Mouse (Mus musculus) megakaryocyte-erythroid progenitor cell, adult 5-6 weeks (primary cell): ENCODE measurements around the gene Sdf4. TPM values are rescaled to one million over a fixed set of nuclear protein-coding genes. Genes with fewer than 3 reads are reported as not detected.

Experiments
- ATAC-seq: replicated peaks from 2 replicates; pipeline ENCODE4 v1.8.0; 2016; ENCODE audit warnings: mild to moderate bottlenecking, inconsistent platforms; ENCODE audit not compliant: severe bottlenecking, poor library complexity, low FRiP score, low TSS enrichment
- total RNA-seq, 2 experiments: library from RNA; stranded (forward) in 1 of 2; stranded (reverse) in 1 of 2; fragments of 200-1000, 215-1000 nt in 1 of 2; fragments of >200 nt in 1 of 2; fragmentation: Nextera tagmentation in 1 of 2; gene quantifications; 2 replicates each; pipeline ENCODE4 v1.2.3; 2014 to 2017

The Sdf4 gene
- total RNA-seq, 2 experiments from 2014 or later = 48.2 to 143 TPM

GRCm38 (mm10) chr4:156044754-156045153 is 52.1 kb downstream of the Sdf4 start:
- ATAC-seq = peak; percentile 12; the same call in 1 of the 2 replicates

GRCm38 (mm10) chr4:156049779-156050178 is 57.1 kb downstream of the Sdf4 start:
- no peak for ATAC-seq

- 0 out of 2 replicates have a peak, but pooled peaks have one; percentile 17 for ATAC-seq
Observed at GRCm38 (mm10) chr4:156050391-156050980, 57.8 kb downstream of the Sdf4 start.

DNA sequence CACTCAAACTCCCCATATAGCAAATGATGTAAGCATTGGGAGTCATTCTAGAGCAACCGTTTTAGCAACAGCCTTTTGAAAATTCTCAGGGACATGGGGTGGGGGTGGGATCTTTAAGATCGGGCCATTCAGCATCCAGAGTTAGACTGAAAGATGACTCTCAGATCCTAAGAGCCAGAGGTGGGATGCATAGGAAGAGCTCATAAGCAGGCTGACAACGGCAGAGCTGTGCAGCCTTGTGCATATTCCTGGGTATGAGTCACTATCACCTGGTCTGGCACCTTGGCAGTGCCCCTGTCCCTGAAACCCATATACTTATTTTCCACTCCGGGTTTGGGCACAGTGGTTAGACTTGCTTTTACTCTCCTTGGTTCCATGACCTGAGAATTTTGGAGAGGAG is 60.4 kb downstream of the Sdf4 start:
- ATAC-seq = no peak

- no peak for ATAC-seq
Observed at GRCm38 (mm10) chr4:156054130-156054529, 61.5 kb downstream of the Sdf4 start.

DNA sequence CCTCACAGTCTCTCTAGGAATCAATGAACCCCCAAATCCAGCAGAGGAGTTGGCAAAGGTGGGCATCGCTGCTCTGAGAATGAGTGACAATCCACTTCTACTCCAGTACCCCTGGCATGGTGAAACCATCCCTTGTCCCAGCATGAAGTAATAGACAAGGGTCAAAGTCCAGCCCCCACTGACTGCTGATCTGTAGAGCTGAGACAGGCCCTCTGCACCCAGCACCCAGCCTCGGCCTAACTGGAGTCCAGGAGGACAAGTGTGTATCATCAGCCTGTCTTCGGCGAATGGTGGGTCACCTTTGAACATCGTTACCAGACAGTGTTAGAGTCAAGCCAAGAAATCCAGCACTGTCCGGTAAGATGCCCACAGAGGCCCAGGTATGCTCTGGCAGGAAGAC is 61.9 kb downstream of the Sdf4 start:
- no peak for ATAC-seq

- ATAC-seq = no peak
Observed at GRCm38 (mm10) chr4:156055173-156055572, 62.5 kb downstream of the Sdf4 start.

- ATAC-seq = no peak
Observed at GRCm38 (mm10) chr4:156057702-156058101, 65.0 kb downstream of the Sdf4 start.

DNA sequence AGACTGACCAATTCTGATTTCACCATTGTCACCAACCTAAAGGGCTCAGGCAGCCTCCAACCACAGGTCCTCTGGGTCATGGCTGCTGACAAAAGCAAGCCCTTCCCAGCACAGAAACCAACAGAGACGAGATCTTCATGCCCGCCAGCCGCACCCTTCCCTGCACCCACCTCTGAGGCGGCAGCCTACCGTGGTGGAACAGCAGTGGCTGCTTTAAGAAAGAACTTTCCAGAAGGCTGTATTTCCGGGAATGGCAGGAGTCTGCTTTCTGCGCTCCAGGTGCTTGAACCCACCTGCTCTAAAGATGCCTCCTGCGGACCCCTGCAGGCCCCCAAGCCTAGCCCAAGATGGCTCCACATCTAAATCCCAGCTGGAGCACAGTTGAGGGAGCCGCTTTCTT is 66.2 kb downstream of the Sdf4 start:
- no peak for ATAC-seq

DNA sequence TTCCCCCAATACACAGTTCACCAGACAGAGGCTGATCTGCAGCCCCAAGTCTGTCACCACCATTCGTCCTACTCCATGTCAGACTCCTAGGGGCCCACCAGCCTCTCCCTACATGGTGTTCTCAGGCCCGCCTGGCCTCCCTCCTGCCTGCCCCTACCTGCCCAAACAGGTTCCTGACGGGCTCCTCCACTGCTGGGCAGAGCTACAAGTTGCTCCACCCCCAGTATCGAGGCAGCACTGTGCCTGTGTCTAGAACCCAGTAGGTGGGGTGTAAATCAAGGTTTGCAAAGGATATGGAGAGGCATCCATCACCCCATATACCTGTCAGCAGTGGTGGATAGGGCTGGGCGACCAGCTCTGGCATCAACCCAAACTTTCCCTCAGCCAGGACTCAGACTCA is 66.6 kb downstream of the Sdf4 start, which contains the start of gene Ttll10:
TSS of gene Ttll10 (minus strand) at position 154 of the 400 bp plus-strand sequence.
- ATAC-seq = 0 out of 2 replicates have a peak, but pooled peaks have one; percentile 19

- ATAC-seq = no peak
Observed at GRCm38 (mm10) chr4:156059713-156060112, 67.0 kb downstream of the Sdf4 start.

Other genes starting within 250 kb of the Sdf4 start
- 123 and 206 TPM in 2 replicates for gene Atad3a, start 231.8 kb upstream of the Sdf4 start, total RNA-seq (2014; fragmentation: Nextera tagmentation)
- gene Atad3a, start 231.8 kb upstream of the Sdf4 start, total RNA-seq (2017) = 95.3 and 123 TPM in 2 replicates
- not detected in 2 replicates for gene Vwa1, start 218.2 kb upstream of the Sdf4 start, total RNA-seq (2014; fragmentation: Nextera tagmentation)
- gene Vwa1, start 218.2 kb upstream of the Sdf4 start, total RNA-seq (2017) = 0.08 and 0.19 TPM in 2 replicates
- not detected in 2 replicates for gene Tmem88b, start 207.0 kb upstream of the Sdf4 start, total RNA-seq (2014; fragmentation: Nextera tagmentation)
- gene Tmem88b, start 207.0 kb upstream of the Sdf4 start, total RNA-seq (2017) = 0.09 TPM in 1 of 2 replicates, not detected in the other
- gene Ankrd65, start 202.4 kb upstream of the Sdf4 start, total RNA-seq (2014; fragmentation: Nextera tagmentation) = not detected in 2 replicates
- gene Ankrd65, start 202.4 kb upstream of the Sdf4 start, total RNA-seq (2017) = not detected in 2 replicates
- gene Mrpl20, start 190.0 kb upstream of the Sdf4 start, total RNA-seq (2014; fragmentation: Nextera tagmentation) = 189 and 239 TPM in 2 replicates
- 78.5 and 90.1 TPM in 2 replicates for gene Mrpl20, start 190.0 kb upstream of the Sdf4 start, total RNA-seq (2017)
- gene Ccnl2, start 180.4 kb upstream of the Sdf4 start, total RNA-seq (2014; fragmentation: Nextera tagmentation) = 108 and 141 TPM in 2 replicates
- 86.9 and 94.2 TPM in 2 replicates for gene Ccnl2, start 180.4 kb upstream of the Sdf4 start, total RNA-seq (2017)
- gene Aurkaip1, start 161.6 kb upstream of the Sdf4 start, total RNA-seq (2014; fragmentation: Nextera tagmentation) = 108 and 182 TPM in 2 replicates
- gene Aurkaip1, start 161.6 kb upstream of the Sdf4 start, total RNA-seq (2017) = 127 and 137 TPM in 2 replicates
- not detected in 2 replicates for gene Mxra8, start 153.2 kb upstream of the Sdf4 start, total RNA-seq (2014; fragmentation: Nextera tagmentation)
- gene Mxra8, start 153.2 kb upstream of the Sdf4 start, total RNA-seq (2017) = not detected in 2 replicates
- gene Dvl1, start 145.5 kb upstream of the Sdf4 start, total RNA-seq (2014; fragmentation: Nextera tagmentation) = 24.2 and 49.5 TPM in 2 replicates
- gene Dvl1, start 145.5 kb upstream of the Sdf4 start, total RNA-seq (2017) = 11.1 and 16.2 TPM in 2 replicates
- gene Tas1r3, start 129.5 kb upstream of the Sdf4 start, total RNA-seq (2014; fragmentation: Nextera tagmentation) = 1.2 TPM in 1 of 2 replicates, not detected in the other
- gene Tas1r3, start 129.5 kb upstream of the Sdf4 start, total RNA-seq (2017) = 0.19 TPM in 1 of 2 replicates, not detected in the other
- 8.2 and 13.3 TPM in 2 replicates for gene Cptp, start 123.4 kb upstream of the Sdf4 start, total RNA-seq (2014; fragmentation: Nextera tagmentation)
- 6.4 and 8.2 TPM in 2 replicates for gene Cptp, start 123.4 kb upstream of the Sdf4 start, total RNA-seq (2017)
- gene Ints11, start 123.3 kb upstream of the Sdf4 start, total RNA-seq (2014; fragmentation: Nextera tagmentation) = 49.7 and 65.3 TPM in 2 replicates
- gene Ints11, start 123.3 kb upstream of the Sdf4 start, total RNA-seq (2017) = 31.3 and 34.2 TPM in 2 replicates
- 24.6 and 44.0 TPM in 2 replicates for gene Pusl1, start 101.1 kb upstream of the Sdf4 start, total RNA-seq (2014; fragmentation: Nextera tagmentation)
- gene Pusl1, start 101.1 kb upstream of the Sdf4 start, total RNA-seq (2017) = 32.7 and 40.2 TPM in 2 replicates
- 25.4 and 27.8 TPM in 2 replicates for gene Acap3, start 101.0 kb upstream of the Sdf4 start, total RNA-seq (2014; fragmentation: Nextera tagmentation)
- 9.0 and 23.4 TPM in 2 replicates for gene Acap3, start 101.0 kb upstream of the Sdf4 start, total RNA-seq (2017)
- gene Ube2j2, start 49.0 kb upstream of the Sdf4 start, total RNA-seq (2014; fragmentation: Nextera tagmentation) = 76.0 and 111 TPM in 2 replicates
- gene Ube2j2, start 49.0 kb upstream of the Sdf4 start, total RNA-seq (2017) = 133 and 145 TPM in 2 replicates
- 923 and 965 TPM in 2 replicates for gene C1qtnf12, start 30.6 kb upstream of the Sdf4 start, total RNA-seq (2014; fragmentation: Nextera tagmentation)
- gene C1qtnf12, start 30.6 kb upstream of the Sdf4 start, total RNA-seq (2017) = 161 and 357 TPM in 2 replicates
- gene B3galt6, start 223 bp upstream of the Sdf4 start, total RNA-seq (2014; fragmentation: Nextera tagmentation) = 7.6 and 9.4 TPM in 2 replicates
- 11.0 and 11.7 TPM in 2 replicates for gene B3galt6, start 223 bp upstream of the Sdf4 start, total RNA-seq (2017)
- gene Tnfrsf4, start 21.0 kb downstream of the Sdf4 start, total RNA-seq (2014; fragmentation: Nextera tagmentation) = 2.5 and 6.9 TPM in 2 replicates
- 1.8 and 5.6 TPM in 2 replicates for gene Tnfrsf4, start 21.0 kb downstream of the Sdf4 start, total RNA-seq (2017)
- gene Tnfrsf18, start 33.3 kb downstream of the Sdf4 start, total RNA-seq (2014; fragmentation: Nextera tagmentation) = 3.7 and 7.5 TPM in 2 replicates
- 2.6 and 7.0 TPM in 2 replicates for gene Tnfrsf18, start 33.3 kb downstream of the Sdf4 start, total RNA-seq (2017)
- not detected in 2 replicates for gene Ttll10, start 66.5 kb downstream of the Sdf4 start, total RNA-seq (2014; fragmentation: Nextera tagmentation)
- gene Ttll10, start 66.5 kb downstream of the Sdf4 start, total RNA-seq (2017) = not detected in 2 replicates
- gene 9430015G10Rik, start 117.1 kb downstream of the Sdf4 start, total RNA-seq (2014; fragmentation: Nextera tagmentation) = 42.9 and 43.3 TPM in 2 replicates
- 33.9 and 38.2 TPM in 2 replicates for gene 9430015G10Rik, start 117.1 kb downstream of the Sdf4 start, total RNA-seq (2017)
- gene Rnf223, start 137.6 kb downstream of the Sdf4 start, total RNA-seq (2014; fragmentation: Nextera tagmentation) = 1.1 TPM in 1 of 2 replicates, not detected in the other
- not detected in 2 replicates for gene Rnf223, start 137.6 kb downstream of the Sdf4 start, total RNA-seq (2017)
- gene Agrn, start 204.6 kb downstream of the Sdf4 start, total RNA-seq (2014; fragmentation: Nextera tagmentation) = 7.8 and 8.9 TPM in 2 replicates
- gene Agrn, start 204.6 kb downstream of the Sdf4 start, total RNA-seq (2017) = 3.3 TPM in 2 replicates
- 0.66 and 3.4 TPM in 2 replicates for gene Isg15, start 207.9 kb downstream of the Sdf4 start, total RNA-seq (2014; fragmentation: Nextera tagmentation)
- gene Isg15, start 207.9 kb downstream of the Sdf4 start, total RNA-seq (2017) = 3.2 and 5.6 TPM in 2 replicates
- gene AW011738, start 210.4 kb downstream of the Sdf4 start, total RNA-seq (2014; fragmentation: Nextera tagmentation) = 0.55 TPM in 1 of 2 replicates, not detected in the other
- 0.38 and 1.2 TPM in 2 replicates for gene AW011738, start 210.4 kb downstream of the Sdf4 start, total RNA-seq (2017)
- not detected in 2 replicates for gene Perm1, start 223.0 kb downstream of the Sdf4 start, total RNA-seq (2014; fragmentation: Nextera tagmentation)
- gene Perm1, start 223.0 kb downstream of the Sdf4 start, total RNA-seq (2017) = not detected in 2 replicates
- gene Plekhn1, start 242.0 kb downstream of the Sdf4 start, total RNA-seq (2014; fragmentation: Nextera tagmentation) = 16.9 and 31.4 TPM in 2 replicates
- gene Plekhn1, start 242.0 kb downstream of the Sdf4 start, total RNA-seq (2017) = 8.7 and 11.7 TPM in 2 replicates
- gene Noc2l, start 243.1 kb downstream of the Sdf4 start, total RNA-seq (2014; fragmentation: Nextera tagmentation) = 160 TPM in 2 replicates
- 148 and 207 TPM in 2 replicates for gene Noc2l, start 243.1 kb downstream of the Sdf4 start, total RNA-seq (2017)